Mouse (Mus musculus) liver, postnatal 0 days (tissue): Measurements from ENCODE around the gene Akip1. TPM values are rescaled to one million over a fixed set of nuclear protein-coding genes. Genes with fewer than 3 reads are reported as not detected.

ENCODE experiments used
- ATAC-seq: fragments of 200-750 bp; cut with Nextera tagmentation; 2 replicates; pipeline ENCODE4 v1.8.0; 2017; ENCODE audit warnings: mild to moderate bottlenecking, moderate library complexity
- DNase-seq: peaks from one replicate; pipeline ENCODE4 v3.0.0-alpha.2; 2016
- H3K27ac ChIP-seq: fragments of 300-500 bp; sonication (generic); 2 replicates; pipeline ENCODE4 v1.5.1; 2014; ENCODE audit warnings: antibody characterized with exemption, moderate library complexity, mild to moderate bottlenecking, low read depth
- H3K27me3 ChIP-seq: fragments of 300-500 bp; sonication (generic); 2 replicates; pipeline ENCODE4 v1.6.1; 2014; ENCODE audit warnings: low read length, control low read depth, mixed read lengths; ENCODE audit not compliant: insufficient read depth
- H3K36me3 ChIP-seq: fragments of 300-500 bp; sonication (generic); replicated peaks from 2 replicates; pipeline ENCODE4 v1.6.1; 2014; ENCODE audit warnings: mild to moderate bottlenecking, control low read depth, low read length, moderate library complexity, mixed read lengths; ENCODE audit not compliant: insufficient read depth
- H3K4me1 ChIP-seq: fragments of 300-500 bp; sonication (generic); 2 replicates; pipeline ENCODE4 v1.6.1; 2014; ENCODE audit warnings: antibody characterized with exemption, mild to moderate bottlenecking, control low read depth; ENCODE audit not compliant: insufficient read depth
- H3K4me2 ChIP-seq: fragments of 300-500 bp; sonication (generic); 2 replicates; pipeline ENCODE4 v1.6.1; 2014; ENCODE audit warnings: low read depth, mild to moderate bottlenecking, low read length, moderate library complexity, mixed read lengths
- H3K4me3 ChIP-seq: fragments of 300-500 bp; sonication (generic); 2 replicates; pipeline ENCODE4 v1.5.1; 2014; ENCODE audit warnings: low read depth, low read length
- H3K9ac ChIP-seq: fragments of 300-500 bp; sonication (generic); replicated peaks from 2 replicates; pipeline ENCODE4 v1.6.1; 2014; ENCODE audit warnings: mild to moderate bottlenecking, moderate library complexity
- H3K9me3 ChIP-seq: fragments of 300-500 bp; sonication (generic); 2 replicates; pipeline ENCODE4 v1.6.1; 2016; ENCODE audit warnings: mild to moderate bottlenecking, control low read depth, low read length, mixed read lengths
- CTCF ChIP-seq: sonication (generic); IDR thresholded peaks from 2 replicates; pipeline ENCODE4 v1.5.1; 2016; ENCODE audit warnings: antibody characterized with exemption, low read depth
- EP300 ChIP-seq: IDR thresholded peaks from 2 replicates; pipeline ENCODE4 v1.6.1; 2016; ENCODE audit warnings: antibody characterized with exemption, low read depth, mild to moderate bottlenecking
- WGBS: fragments of 180-500 bp; shearing (Covaris S2); extraction: QIAGEN DNeasy Blood & Tissue Kit; methylation state at CpG from one replicate; pipeline ENCODE4 v1.1.7; 2014; ENCODE audit not compliant: insufficient replicate concordance; 5-methylcytosine and 5-hydroxymethylcytosine counted together
- polyA plus RNA-seq: library from polyadenylated mRNA; unstranded; fragments of >200 nt; fragmentation: Nextera tagmentation; extraction: Ambion mirVana; gene quantifications from 2 replicates; pipeline ENCODE4 v1.2.1, GENCODE M21; 2015

The Akip1 gene
- polyA plus RNA-seq, 1 experiment from 2014 or later, result 24.5 TPM

DNA sequence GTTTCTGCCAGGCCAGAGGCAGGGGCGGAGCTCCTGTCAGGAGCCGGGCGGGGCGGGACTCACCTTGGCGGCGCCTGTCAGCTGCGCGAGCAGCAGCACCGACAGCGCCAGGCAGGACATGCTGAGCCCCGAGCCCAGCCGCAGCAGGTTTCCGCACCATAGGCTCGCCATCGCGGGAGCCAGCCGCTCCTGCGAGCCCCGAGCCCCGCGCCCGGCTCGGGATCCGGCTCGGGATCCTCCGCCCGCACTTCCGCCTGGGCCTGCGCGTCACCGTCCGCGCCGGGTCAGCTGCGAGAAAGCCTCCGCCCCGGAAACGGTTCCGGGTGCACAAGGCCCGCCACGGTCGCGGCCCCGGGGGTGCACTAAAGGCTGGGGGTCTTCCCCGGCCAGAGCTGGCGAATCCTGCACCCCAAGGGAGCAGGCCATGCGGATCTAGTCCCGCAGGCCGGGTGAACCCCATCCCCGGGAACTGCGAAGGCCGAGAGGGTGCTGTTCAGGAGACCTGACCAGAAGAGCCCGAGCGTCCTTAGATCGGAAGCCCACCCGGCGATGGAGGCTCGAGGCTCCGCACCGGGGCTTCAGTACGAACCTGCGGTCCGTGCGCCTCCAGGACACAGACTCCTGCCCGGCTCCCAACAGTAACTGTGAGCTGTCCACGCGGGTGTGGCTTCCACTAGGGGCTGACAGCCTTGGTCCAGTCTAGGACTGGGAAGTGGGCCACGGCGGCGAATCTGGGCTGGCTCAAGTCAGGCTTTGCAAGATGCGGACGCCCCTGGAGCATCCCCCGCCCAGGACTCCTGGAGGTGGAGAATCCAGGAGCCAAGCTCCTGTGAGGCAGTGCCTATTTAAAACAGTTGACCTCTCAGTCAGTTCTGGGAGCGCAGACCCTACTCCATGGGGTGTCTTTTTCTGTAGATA is 48.8 kb downstream of the Akip1 start, which contains the start of gene Tmem9b:
TSS of gene Tmem9b (minus strand) at position 868 of the 918 bp plus-strand sequence.
- Histone ChIP-seq H3K9ac (peak within 1 kb of the TSS; percentile 81), H3K36me3 (peaks cover 5% of the 10 kb centered on the region; the same call in 1 of the 2 replicates), H3K4me3 (peak within 1 kb of the TSS; percentile 90), H3K4me1 (peaks cover 14% of the 10 kb centered on the region), H3K9me3 (no peaks in the 10 kb centered on the region), H3K27me3 (no peaks in the 10 kb centered on the region), H3K4me2 (peak within 1 kb of the TSS; percentile 84), H3K27ac (peak within 1 kb of the TSS; percentile 87)
- WGBS, result under 1% methylated on average over 70 of the region's 74 CpGs
- TF ChIP-seq EP300, result no peak
- no peak for TF ChIP-seq CTCF
- DNase-seq, result peak; percentile 88
- ATAC-seq, result peak; percentile 94

DNA sequence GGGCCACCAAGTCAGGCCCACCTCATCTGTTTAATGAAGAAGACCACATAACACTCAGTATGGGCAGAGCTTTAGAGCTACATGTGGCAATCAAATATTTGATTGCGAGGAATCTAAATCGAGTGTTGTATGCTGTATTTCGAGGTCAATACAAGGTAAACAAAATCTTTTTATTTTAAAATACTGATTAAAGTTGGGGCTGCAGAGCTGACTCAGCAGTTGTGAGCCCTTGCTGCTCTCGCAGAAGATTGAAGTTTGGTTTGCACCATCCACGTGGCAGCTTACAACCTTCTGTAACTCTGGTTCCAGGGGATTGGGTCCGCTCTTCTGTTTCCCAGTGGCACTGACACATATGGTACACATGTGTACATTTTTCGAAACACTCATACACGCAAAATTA is 50.5 kb downstream of the Akip1 start:
- no peak for TF ChIP-seq CTCF
- no peak for TF ChIP-seq EP300
- H3K9me3 ChIP-seq, result no peaks in the 10 kb centered on the region
- H3K4me3 ChIP-seq, result no peak overlapping the region
- WGBS, result 82% methylated on average over 8 of the region's 8 CpGs
- H3K36me3 ChIP-seq, result no peaks in the 10 kb centered on the region
- no peak overlapping the region for H3K27ac ChIP-seq
- ATAC-seq (no peak), DNase-seq (no peak)
- H3K9ac ChIP-seq, result no peak overlapping the region
- H3K4me1 ChIP-seq, result peaks cover 14% of the 10 kb centered on the region
- H3K4me2 ChIP-seq, result no peak overlapping the region
- H3K27me3 ChIP-seq, result no peaks in the 10 kb centered on the region

DNA sequence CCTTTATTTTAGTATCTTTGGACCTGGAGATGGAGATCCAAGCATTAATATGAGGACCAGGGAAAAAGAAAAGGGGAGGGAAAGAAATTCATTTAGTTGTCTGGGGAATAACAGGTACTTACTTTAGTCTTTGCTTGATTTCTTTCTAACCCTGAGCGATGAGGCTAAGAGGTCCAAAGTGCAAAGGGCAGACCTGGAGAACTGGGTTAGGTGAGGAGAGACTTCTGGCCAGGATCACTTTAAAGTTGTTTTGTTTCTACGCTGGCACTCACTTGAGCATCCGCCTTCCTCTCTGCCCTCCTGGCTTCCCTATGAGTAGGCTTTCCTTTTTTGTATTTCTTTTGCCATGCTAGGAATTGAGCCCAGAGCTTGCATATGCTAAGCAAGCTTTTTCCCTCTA is 52.8 kb downstream of the Akip1 start:
- ATAC-seq, result no peak
- no peak overlapping the region for H3K27ac ChIP-seq
- no peaks in the 10 kb centered on the region for H3K27me3 ChIP-seq
- TF ChIP-seq EP300, result no peak
- TF ChIP-seq CTCF, result no peak
- H3K9me3 ChIP-seq, result no peaks in the 10 kb centered on the region
- H3K4me2 ChIP-seq, result no peak overlapping the region
- WGBS, result 85% methylated on average over 3 of the region's 3 CpGs
- no peak for DNase-seq
- H3K9ac ChIP-seq, result no peak overlapping the region
- no peak overlapping the region for H3K4me3 ChIP-seq
- H3K36me3 ChIP-seq, result no peaks in the 10 kb centered on the region
- peaks cover 8% of the 10 kb centered on the region for H3K4me1 ChIP-seq

Other genes starting within 250 kb of the Akip1 start
- 0.02 TPM in 1 of 2 replicates, not detected in the other for gene Trim66, start 195.6 kb upstream of the Akip1 start, polyA plus RNA-seq
- gene Rpl27a, start 184.5 kb upstream of the Akip1 start, polyA plus RNA-seq, result 83.1 and 84.4 TPM in 2 replicates
- gene St5, start 85 bp upstream of the Akip1 start, polyA plus RNA-seq, result 33.4 and 33.9 TPM in 2 replicates
- gene BC051019, start 20.2 kb downstream of the Akip1 start, polyA plus RNA-seq, result 0.08 TPM in 1 of 2 replicates, not detected in the other
- not detected in 2 replicates for gene Ascl3, start 28.0 kb downstream of the Akip1 start, polyA plus RNA-seq
- 40.5 and 40.8 TPM in 2 replicates for gene Tmem9b, start 49.2 kb downstream of the Akip1 start, polyA plus RNA-seq
- 0.14 and 0.28 TPM in 2 replicates for gene Nrip3, start 78.3 kb downstream of the Akip1 start, polyA plus RNA-seq
- 0.04 and 0.06 TPM in 2 replicates for gene Scube2, start 162.0 kb downstream of the Akip1 start, polyA plus RNA-seq